Mouse (Mus musculus) cerebellum, adult 9-11 months (tissue): Measurements from ENCODE around the gene Ucn.

Source experiments
- DNase-seq: peaks from one replicate; pipeline ENCODE4 v3.0.0; 2022

Ucn gene

DNA sequence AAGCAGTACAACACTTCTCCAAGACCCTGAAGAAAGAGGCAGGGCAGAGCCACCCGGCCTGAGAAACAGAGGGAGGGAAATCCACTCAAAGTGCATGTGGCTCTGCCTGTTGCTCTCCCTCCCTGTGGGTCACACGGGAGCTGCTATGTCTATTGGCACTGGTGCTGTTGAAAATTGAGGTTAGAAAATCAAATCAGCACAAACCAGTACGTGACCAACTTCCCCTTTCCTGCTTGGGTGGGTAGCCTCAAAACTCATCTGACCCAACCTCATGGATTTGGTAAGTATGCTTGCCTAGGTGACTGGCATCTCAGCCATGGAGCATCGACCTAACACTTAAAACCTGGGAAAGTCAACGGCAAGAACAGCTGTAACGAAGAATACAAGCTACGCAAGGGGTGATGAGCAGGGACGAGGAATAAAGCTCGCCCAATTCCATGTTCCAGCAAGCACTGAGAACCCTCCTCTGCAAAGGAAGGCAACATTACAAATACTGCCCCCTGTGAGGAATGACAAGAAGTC, 32.8 kb downstream of the Ucn start, which contains the start of gene Dnajc5g:
Gene Dnajc5g, plus strand, starts transcription at position 472 of the 522 bp plus-strand sequence.
- DNase-seq: no peak

DNA sequence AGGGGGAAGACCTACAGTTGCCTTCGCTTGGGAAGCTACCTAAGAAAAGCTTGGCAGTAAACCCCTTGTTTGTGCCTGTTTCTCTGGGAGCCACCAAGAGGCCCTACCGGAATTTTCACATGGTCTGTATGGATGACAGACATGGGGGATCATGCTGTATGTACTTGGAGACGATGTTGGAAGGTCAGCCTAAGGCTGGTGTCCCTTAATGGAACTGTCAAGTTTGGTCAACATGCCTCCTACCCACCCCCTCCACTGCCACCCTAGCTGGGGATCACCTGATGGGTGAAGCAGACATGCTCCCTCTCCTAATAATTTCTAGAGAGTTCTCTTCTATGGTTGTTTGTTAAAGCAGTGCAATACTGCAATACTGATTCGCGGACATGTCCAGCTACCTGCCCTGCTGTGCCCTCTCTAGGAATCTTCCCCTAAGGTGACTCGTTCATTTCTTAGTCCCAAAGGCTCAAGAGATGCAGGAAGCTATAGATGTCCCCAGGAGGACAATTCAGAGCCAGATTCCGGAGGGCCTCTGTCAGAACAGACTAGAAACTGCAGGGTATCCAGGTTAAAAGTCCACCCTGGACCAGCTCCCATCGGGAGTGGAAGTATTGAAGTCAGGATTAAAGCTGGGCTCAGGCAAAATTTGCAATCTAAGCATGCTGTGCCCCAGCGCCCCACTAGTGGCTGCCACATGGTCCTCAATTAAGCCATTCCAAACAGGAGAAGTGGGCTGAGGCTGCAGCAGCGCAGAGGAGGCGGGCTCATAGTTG, 42.7 kb downstream of the Ucn start:
- no peak for DNase-seq

DNA sequence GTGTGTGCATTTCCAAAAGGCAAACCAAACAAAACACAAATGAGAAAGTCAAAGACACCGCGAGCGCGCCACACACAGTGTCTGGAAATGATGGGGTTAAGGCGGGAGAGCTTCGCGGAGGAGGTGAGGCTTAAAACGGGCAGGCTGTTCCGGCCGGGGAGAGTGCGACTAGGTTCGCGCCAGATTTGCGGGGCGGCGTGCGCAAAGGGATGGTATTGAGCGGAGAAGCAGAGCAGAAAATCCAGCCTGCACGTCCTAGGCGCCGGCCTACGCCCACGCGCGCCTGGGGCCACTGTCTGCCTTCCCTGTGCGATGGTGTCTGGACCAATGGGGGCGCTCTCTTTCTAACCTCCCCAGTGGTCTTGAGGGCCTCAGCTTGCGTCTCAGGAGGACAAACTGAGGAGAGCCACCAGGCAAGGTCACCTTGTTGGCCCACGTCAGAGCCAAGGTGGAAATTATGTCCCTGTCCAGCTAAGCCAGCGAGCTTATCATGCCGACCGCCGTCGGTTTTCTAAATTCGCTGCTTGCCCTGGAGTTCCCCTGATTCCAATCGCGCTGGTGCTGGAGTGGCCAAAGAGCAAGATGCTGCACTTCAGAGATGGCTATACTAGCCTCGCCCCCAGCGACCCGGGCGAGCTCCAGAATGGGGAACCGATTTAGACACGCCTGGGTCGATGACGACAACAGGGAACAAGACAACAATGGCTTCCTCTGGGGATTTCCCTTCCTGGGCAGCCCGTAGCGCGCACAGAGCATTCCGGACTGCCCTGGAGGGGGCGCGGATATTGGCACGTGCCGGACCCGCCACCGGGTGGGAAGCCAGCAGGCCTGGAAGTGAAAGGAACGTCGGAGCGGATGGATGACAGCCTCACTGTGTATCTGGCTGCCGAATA, 43.6 kb downstream of the Ucn start:
- no peak for DNase-seq

DNA sequence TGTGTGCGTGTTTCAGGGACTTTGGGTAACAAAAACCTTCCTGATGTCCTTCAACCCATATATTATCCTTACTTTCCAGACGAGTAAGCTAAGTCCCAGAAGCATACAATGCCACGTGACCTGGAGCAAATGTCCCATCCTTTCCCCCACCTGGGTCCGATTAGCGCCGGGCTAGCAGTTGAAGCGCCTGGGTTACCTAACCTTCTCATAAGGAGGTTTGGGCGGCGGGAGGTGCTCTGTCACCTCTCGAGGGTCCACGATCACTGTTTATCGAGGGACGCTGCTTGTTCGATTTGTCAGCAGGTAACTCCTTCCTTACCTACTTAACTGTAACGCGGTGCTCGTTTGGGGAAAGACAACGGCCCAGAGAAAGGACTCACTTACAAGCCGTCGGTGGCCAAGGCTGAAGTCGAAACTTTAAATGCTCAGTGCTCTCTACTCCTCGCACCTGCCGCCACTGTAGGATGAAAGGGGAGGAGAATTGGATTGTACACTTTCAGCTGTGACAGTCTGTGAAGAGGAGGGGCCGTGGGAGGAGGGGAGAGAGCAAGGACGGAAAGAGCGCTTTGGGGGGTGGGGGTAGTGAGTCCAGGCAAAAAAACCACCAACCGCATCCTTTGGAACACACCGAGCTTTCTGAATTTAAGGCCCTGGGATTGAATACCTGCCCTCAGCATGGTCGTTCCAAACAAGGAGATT, 44.4 kb downstream of the Ucn start:
- no peak for DNase-seq

DNA sequence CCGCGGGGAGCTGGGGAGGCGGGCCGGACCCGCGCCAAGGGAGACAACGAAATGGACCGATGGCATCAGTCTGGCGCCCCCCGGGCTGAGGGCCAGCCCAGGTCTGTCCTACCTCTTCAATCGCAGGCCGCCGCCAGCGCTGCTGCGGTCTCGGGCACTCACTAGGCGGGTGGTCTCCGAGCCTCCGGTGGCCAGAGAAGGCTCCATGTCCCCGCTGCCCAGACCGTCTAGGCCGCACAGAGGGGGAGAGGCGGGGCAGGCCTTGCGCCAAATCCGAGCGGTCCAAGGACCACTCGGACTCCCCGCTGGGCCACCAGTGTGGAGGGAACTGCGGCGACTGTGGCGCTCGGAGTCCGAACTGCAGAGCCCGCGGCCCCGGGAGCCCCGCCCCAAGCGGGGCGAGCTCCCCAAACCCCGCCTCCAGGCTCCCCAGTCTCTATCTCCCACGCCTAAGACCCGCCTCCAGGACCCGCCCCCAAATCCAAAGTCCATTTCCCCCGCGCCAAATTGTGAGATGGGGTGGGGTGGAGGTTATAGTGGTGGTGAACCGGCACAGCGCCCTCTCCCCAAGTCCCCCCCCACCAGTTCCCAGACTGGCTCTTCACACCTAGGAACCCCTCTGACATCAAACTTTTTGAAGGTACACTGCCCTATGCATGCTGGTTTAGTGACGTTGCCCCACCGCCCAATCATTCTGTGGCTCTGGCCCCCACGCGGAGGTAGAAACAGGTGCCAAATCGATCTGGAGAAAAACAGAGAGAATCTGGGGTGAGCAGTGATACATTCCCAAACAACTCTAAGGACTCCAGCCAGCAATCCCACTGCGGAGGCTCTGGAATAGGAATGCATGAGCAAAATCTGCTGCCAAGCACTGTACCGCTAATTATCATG, 45.2 kb downstream of the Ucn start:
- no peak for DNase-seq

DNA sequence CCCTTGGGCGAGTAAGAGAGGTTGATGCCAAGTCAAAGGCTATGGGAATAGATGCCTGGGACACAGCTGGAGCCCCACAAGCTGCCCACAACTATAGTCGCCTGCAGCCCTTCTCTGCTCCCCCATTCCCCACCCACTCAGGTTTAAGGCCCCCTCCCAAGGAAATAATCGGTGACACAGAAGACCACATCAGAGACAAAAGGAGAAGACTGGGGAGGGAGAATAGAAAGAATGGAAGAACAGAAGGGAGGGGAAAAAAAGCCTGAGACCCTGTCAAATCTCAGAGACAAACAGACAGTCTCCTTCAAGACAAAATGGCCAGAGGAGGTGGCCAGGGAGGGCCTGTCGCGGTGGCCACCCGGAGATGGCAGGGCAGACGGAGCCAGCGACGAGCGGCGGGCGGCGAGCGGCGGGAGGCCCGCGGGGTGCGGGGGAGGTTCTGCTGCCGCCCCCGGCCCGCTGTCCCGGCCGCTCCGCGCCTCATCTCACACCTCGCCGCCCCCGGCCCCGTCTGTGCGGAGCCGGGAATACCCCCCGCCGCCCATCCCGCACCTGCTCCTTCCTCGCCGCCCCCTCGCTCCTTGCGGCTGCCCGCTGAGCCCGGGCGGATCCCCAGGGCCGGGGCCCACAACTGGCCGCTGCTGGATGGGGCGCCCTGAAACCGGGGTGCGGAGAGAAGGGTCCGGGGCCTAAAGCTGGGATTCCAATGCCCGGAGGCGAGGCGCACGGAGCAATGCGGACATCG, 46.2 kb downstream of the Ucn start:
- no peak for DNase-seq
